Mouse (Mus musculus): ENCODE measurements around the gene Pacrg.

DNA sequence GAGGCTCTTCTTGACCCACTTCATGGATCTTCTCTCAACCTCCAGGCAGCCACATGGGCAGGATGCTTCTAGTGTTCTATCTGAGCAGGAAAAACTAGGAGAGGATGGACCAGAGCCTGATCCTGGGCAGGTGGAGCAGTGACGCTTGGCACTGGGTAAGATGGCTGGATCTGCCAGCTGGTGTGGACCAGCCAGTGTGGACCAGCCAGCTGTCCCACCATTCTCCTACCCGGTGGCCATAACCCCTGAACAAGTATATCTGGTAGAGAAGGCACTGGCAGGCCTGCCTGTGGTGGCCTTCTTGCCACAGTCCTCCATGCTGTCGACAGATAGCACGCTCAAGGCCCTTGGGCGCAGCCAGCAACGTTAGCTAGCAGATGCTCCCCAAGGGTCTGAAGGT, 443.2 kb downstream of the Pacrg start:
- TF ChIP-seq GATA1 (IDR thresholded peaks at IDR 0.05; ENCODE audit: borderline replicate concordance, low read length) (no peak), CTCF (IDR thresholded peaks at IDR 0.05; ENCODE audit: low read depth, low read length) (no peak), GATA2 (IDR thresholded peaks at IDR 0.05; ENCODE audit: borderline replicate concordance, low read depth, low read length) (no peak), TAL1 (conservative IDR thresholded peaks at IDR 0.05; ENCODE audit: low read depth, low read length) (no peak), POLR2AphosphoS5 (IDR thresholded peaks at IDR 0.05; ENCODE audit: insufficient replicate concordance, low read depth, low read length) (no peak)

Data from G1E (cell line).